Mouse (Mus musculus): ENCODE measurements around the gene Gm5724. TPM values are rescaled to one million over a fixed set of nuclear protein-coding genes. Genes with fewer than 3 reads are reported as not detected.

The Gm5724 gene
- 0.08 TPM in 1 of 2 replicates, not detected in the other for polyA plus RNA-seq (2015; fragmentation: Nextera tagmentation; extraction: Ambion mirVana)

DNA sequence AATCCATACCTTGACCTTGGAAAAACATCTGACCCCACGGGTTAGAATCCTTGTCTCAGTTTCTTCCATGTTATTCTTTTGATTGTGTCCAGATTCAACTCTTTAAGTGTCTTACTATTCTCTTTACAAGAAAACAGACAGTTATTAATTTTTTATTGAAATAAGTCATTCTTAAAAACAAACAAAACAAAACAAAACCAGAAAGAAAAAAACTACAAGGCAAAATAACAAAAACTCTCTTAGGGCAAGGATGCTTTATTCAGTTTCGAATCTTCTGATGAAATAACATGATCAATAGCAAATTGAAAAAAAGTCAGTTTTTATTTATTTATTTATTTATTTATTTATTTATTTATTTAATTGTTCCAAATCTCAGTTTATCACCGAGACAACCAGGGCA lies at the start of gene Gm5724:
Gene Gm5724 (minus strand): TSS at position 101 of the 400 bp plus-strand sequence.
- no peak for ATAC-seq (ENCODE audit: low FRiP score, low read depth)
- Histone ChIP-seq H3K36me3 (no peaks in the 10 kb centered on the region), H3K9me3 (no peaks in the 10 kb centered on the region), H3K9ac (no peak within 1 kb of the TSS), H3K4me2 (replicated peaks) (no peak within 1 kb of the TSS), H3K4me3 (no peak within 1 kb of the TSS), H3K27ac (no peak within 1 kb of the TSS), H3K4me1 (no peaks in the 10 kb centered on the region), H3K27me3 (no peaks in the 10 kb centered on the region)
- WGBS = 91% methylated on average over 3 of the region's 3 CpGs

DNA sequence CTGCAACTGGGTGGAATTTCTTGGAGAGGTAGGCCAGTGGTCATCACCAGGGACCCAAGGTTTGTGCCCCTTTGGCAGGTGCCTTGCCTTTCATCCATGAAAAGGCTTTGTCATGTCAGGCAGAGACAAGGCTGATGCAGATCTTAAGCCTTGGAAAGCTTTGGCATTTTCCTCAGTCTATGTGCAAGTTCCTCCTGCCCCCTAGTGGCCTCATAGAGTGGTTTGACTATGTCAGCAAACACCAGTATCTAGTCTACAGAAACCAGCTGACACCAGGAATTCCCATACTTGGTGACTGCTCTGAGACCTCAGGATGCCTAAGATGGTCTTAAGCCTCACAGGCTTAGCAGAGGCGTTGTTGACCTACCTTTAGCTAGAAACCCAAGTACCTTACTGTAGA lies 24.2 kb upstream of the Gm5724 start:
- no peaks in the 10 kb centered on the region for H3K9me3 ChIP-seq
- H3K9ac ChIP-seq = no peak overlapping the region
- no peaks in the 10 kb centered on the region for H3K36me3 ChIP-seq
- no peak overlapping the region for H3K4me2 ChIP-seq (replicated peaks)
- H3K27ac ChIP-seq = no peak overlapping the region
- 21% methylated on average over 1 of the region's 1 CpGs for WGBS
- no peak for ATAC-seq (ENCODE audit: low FRiP score, low read depth)
- no peak overlapping the region for H3K4me3 ChIP-seq
- no peaks in the 10 kb centered on the region for H3K4me1 ChIP-seq
- no peaks in the 10 kb centered on the region for H3K27me3 ChIP-seq

GRCm38 (mm10) chr6:141774476-141774875 lies 866 bp upstream of the Gm5724 start:
- Histone ChIP-seq H3K36me3 (no peaks in the 10 kb centered on the region), H3K9me3 (no peaks in the 10 kb centered on the region), H3K4me3 (no peak overlapping the region), H3K27me3 (no peaks in the 10 kb centered on the region), H3K4me2 (replicated peaks) (no peak overlapping the region), H3K27ac (no peak overlapping the region), H3K9ac (no peak overlapping the region), H3K4me1 (no peaks in the 10 kb centered on the region)
- ATAC-seq (ENCODE audit: low FRiP score, low read depth) = no peak
- WGBS = 83% methylated on average over 2 of the region's 2 CpGs

DNA sequence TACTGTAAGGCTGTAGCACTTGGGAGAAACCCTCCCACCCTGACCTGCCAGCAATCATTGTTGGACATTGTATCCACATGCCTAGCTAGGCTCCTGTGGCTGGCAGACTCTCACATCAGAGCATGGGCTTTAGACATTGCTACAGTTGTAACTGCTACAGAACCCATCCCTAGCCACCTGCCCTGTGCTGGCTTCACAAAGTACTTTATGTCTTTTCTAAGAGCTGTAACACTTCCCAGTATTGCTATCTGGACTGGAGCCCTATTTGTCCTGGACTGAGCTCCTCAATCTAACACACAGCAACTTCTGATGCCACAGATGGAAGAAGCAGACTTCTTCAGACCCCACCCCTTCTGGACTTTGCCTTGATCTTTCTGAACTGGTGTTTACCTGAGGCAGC lies 82.4 kb downstream of the Gm5724 start:
- Histone ChIP-seq H3K9ac (no peak overlapping the region), H3K9me3 (no peaks in the 10 kb centered on the region), H3K27ac (no peak overlapping the region), H3K27me3 (no peaks in the 10 kb centered on the region), H3K4me1 (no peaks in the 10 kb centered on the region), H3K4me2 (replicated peaks) (no peak overlapping the region), H3K4me3 (no peak overlapping the region), H3K36me3 (no peaks in the 10 kb centered on the region)
- ATAC-seq (ENCODE audit: low FRiP score, low read depth) = no peak

GRCm38 (mm10) chr6:141687008-141687407 lies 86.6 kb downstream of the Gm5724 start:
- 71% methylated on average over 4 of the region's 4 CpGs for WGBS
- Histone ChIP-seq H3K27me3 (no peaks in the 10 kb centered on the region), H3K27ac (no peak overlapping the region), H3K4me1 (no peaks in the 10 kb centered on the region), H3K9ac (no peak overlapping the region), H3K9me3 (no peaks in the 10 kb centered on the region), H3K36me3 (no peaks in the 10 kb centered on the region), H3K4me2 (replicated peaks) (no peak overlapping the region), H3K4me3 (no peak overlapping the region)
- ATAC-seq (ENCODE audit: low FRiP score, low read depth) = no peak

Other genes with a start within 250 kb of the Gm5724 start
- 0.13 and 0.26 TPM in 2 replicates for gene Slco1c1, start 249.4 kb downstream of the Gm5724 start, polyA plus RNA-seq (2015; fragmentation: Nextera tagmentation; extraction: Ambion mirVana)
- not detected in 2 replicates for gene Slco1b2, start 144.3 kb downstream of the Gm5724 start, polyA plus RNA-seq (2015; fragmentation: Nextera tagmentation; extraction: Ambion mirVana)
- 0.08 TPM in 2 replicates for gene Slco1a4, start 82.4 kb upstream of the Gm5724 start, polyA plus RNA-seq (2015; fragmentation: Nextera tagmentation; extraction: Ambion mirVana)
- gene Slco1a1, start 173.2 kb upstream of the Gm5724 start, polyA plus RNA-seq (2015; fragmentation: Nextera tagmentation; extraction: Ambion mirVana) = not detected in 2 replicates
- not detected in 2 replicates for gene Gm6614, start 237.6 kb upstream of the Gm5724 start, polyA plus RNA-seq (2015; fragmentation: Nextera tagmentation; extraction: Ambion mirVana)